Mouse (Mus musculus) 416B (cell line): ENCODE measurements around the gene Zfp872.
"Not testable (repeated sequence)": the region's sequence is repeated elsewhere in the genome, so short reads cannot be mapped to it uniquely, and the experiment has no call there.

Experiments
- DNase-seq: peaks from one replicate; pipeline ENCODE4 v3.0.0; 2011; ENCODE audit warnings: low read depth

The Zfp872 gene

GRCm38 (mm10) chr9:22188025-22188611 lies at the start of gene Zfp872:
TSS of gene Zfp872 (plus strand) at chr9:22188090.
- DNase-seq = no peak

- DNase-seq = peak; percentile 31
Measured at GRCm38 (mm10) chr9:22138480-22138879, 49.4 kb upstream of the Zfp872 start.

- DNase-seq = no peak
Measured at GRCm38 (mm10) chr9:22139746-22140145, 48.1 kb upstream of the Zfp872 start.

GRCm38 (mm10) chr9:22143108-22144037 lies 44.5 kb upstream of the Zfp872 start:
- DNase-seq = peak; percentile 89

GRCm38 (mm10) chr9:22144304-22144965 lies 43.5 kb upstream of the Zfp872 start:
- peak; percentile 96 for DNase-seq

GRCm38 (mm10) chr9:22149426-22150248 lies 38.3 kb upstream of the Zfp872 start:
- peak; percentile 28 for DNase-seq

GRCm38 (mm10) chr9:22150249-22150693 lies 37.6 kb upstream of the Zfp872 start:
- DNase-seq = not testable (repeated sequence)

GRCm38 (mm10) chr9:22150946-22151345 lies 36.9 kb upstream of the Zfp872 start:
- peak; percentile 34 for DNase-seq

GRCm38 (mm10) chr9:22153810-22154209 lies 34.1 kb upstream of the Zfp872 start:
- no peak for DNase-seq

- peak; percentile 90 for DNase-seq
Measured at GRCm38 (mm10) chr9:22155614-22156013, 32.3 kb upstream of the Zfp872 start.

- DNase-seq = peak; percentile 97
Measured at GRCm38 (mm10) chr9:22156497-22157245, 31.2 kb upstream of the Zfp872 start, which contains the start of gene Pigyl. TSS of gene Pigyl (plus strand) at chr9:22156846.

- no peak for DNase-seq
Measured at GRCm38 (mm10) chr9:22157516-22158265, 30.2 kb upstream of the Zfp872 start.

- no peak for DNase-seq
Measured at GRCm38 (mm10) chr9:22161299-22161698, 26.6 kb upstream of the Zfp872 start.

GRCm38 (mm10) chr9:22162305-22162704 lies 25.6 kb upstream of the Zfp872 start:
- no peak for DNase-seq

- DNase-seq = no peak
Measured at GRCm38 (mm10) chr9:22162912-22163311, 25.0 kb upstream of the Zfp872 start.

- DNase-seq = no peak
Measured at GRCm38 (mm10) chr9:22164711-22165668, 22.9 kb upstream of the Zfp872 start.

GRCm38 (mm10) chr9:22165964-22166363 lies 21.9 kb upstream of the Zfp872 start:
- no peak for DNase-seq

GRCm38 (mm10) chr9:22166686-22167085 lies 21.2 kb upstream of the Zfp872 start:
- DNase-seq = no peak

- DNase-seq = no peak
Measured at GRCm38 (mm10) chr9:22167751-22168150, 20.1 kb upstream of the Zfp872 start.
